Mouse (Mus musculus): Measurements from ENCODE around the gene Ghitm. TPM values are rescaled to one million over a fixed set of nuclear protein-coding genes. Genes with fewer than 3 reads are reported as not detected.

Gene Ghitm
- total RNA-seq (2014; fragmentation: Nextera tagmentation) (201 and 205 TPM in 2 replicates), total RNA-seq (2017) (173 and 188 TPM in 2 replicates), polyA plus RNA-seq (2012) (13.7 and 14.0 TPM in 2 replicates)

GRCm38 (mm10) chr14:37135127-37135593, at the start of gene Ghitm:
TSS of gene Ghitm (minus strand) at chr14:37135272.
- Histone ChIP-seq H3K27me3 (ENCODE audit: insufficient read depth, low read length) (no peaks in the 10 kb centered on the region), H3K36me3 (replicated peaks) (peaks cover 32% of the 10 kb centered on the region), H3K4me3 (ENCODE audit: low read depth, low read length) (peak within 1 kb of the TSS; percentile 83), H3K9me3 (replicated peaks) (no peaks in the 10 kb centered on the region), H3K4me1 (ENCODE audit: insufficient read depth, low read depth, low read length) (peaks cover 7% of the 10 kb centered on the region)
- peak; percentile 79 for DNase-seq (ENCODE audit: low spot score)
- no peak for TF ChIP-seq CTCF (IDR thresholded peaks at IDR 0.05; ENCODE audit: low read depth, low read length)
- no peak for TF ChIP-seq TAL1 (conservative IDR thresholded peaks at IDR 0.05; ENCODE audit: low read depth, low read length)
- no peak for TF ChIP-seq GATA1 (IDR thresholded peaks at IDR 0.05; ENCODE audit: borderline replicate concordance, low read length)
- TF ChIP-seq GATA2 (IDR thresholded peaks at IDR 0.05; ENCODE audit: borderline replicate concordance, low read depth, low read length) = no peak
- TF ChIP-seq POLR2AphosphoS5 (IDR thresholded peaks at IDR 0.05; ENCODE audit: insufficient replicate concordance, low read depth, low read length) = no peak
- peak; percentile 98 for ATAC-seq (ENCODE audit: extremely low read depth, insufficient number of reproducible peaks, low FRiP score, poor library complexity, severe bottlenecking)

GRCm38 (mm10) chr14:37184871-37185270, 49.8 kb upstream of the Ghitm start:
- TF ChIP-seq TAL1 (conservative IDR thresholded peaks at IDR 0.05; ENCODE audit: low read depth, low read length) (no peak), CTCF (IDR thresholded peaks at IDR 0.05; ENCODE audit: low read depth, low read length) (no peak), POLR2AphosphoS5 (IDR thresholded peaks at IDR 0.05; ENCODE audit: insufficient replicate concordance, low read depth, low read length) (no peak), GATA1 (IDR thresholded peaks at IDR 0.05; ENCODE audit: borderline replicate concordance, low read length) (no peak), GATA2 (IDR thresholded peaks at IDR 0.05; ENCODE audit: borderline replicate concordance, low read depth, low read length) (no peak)
- Histone ChIP-seq H3K36me3 (replicated peaks) (no peaks in the 10 kb centered on the region), H3K4me1 (ENCODE audit: insufficient read depth, low read depth, low read length) (no peaks in the 10 kb centered on the region), H3K27me3 (ENCODE audit: insufficient read depth, low read length) (no peaks in the 10 kb centered on the region), H3K9me3 (replicated peaks) (no peaks in the 10 kb centered on the region), H3K4me3 (ENCODE audit: low read depth, low read length) (no peak overlapping the region)
- DNase-seq (ENCODE audit: low spot score) (no peak), ATAC-seq (ENCODE audit: extremely low read depth, insufficient number of reproducible peaks, low FRiP score, poor library complexity, severe bottlenecking) (no peak)

- Histone ChIP-seq H3K4me3 (ENCODE audit: low read depth, low read length) (no peak overlapping the region), H3K27me3 (ENCODE audit: insufficient read depth, low read length) (no peaks in the 10 kb centered on the region), H3K4me1 (ENCODE audit: insufficient read depth, low read depth, low read length) (no peaks in the 10 kb centered on the region), H3K36me3 (replicated peaks) (no peaks in the 10 kb centered on the region), H3K9me3 (replicated peaks) (no peaks in the 10 kb centered on the region)
- no peak for DNase-seq (ENCODE audit: low spot score)
- no peak for ATAC-seq (ENCODE audit: extremely low read depth, insufficient number of reproducible peaks, low FRiP score, poor library complexity, severe bottlenecking)
- TF ChIP-seq GATA1 (IDR thresholded peaks at IDR 0.05; ENCODE audit: borderline replicate concordance, low read length) = no peak
- TF ChIP-seq POLR2AphosphoS5 (IDR thresholded peaks at IDR 0.05; ENCODE audit: insufficient replicate concordance, low read depth, low read length) = no peak
- TF ChIP-seq TAL1 (conservative IDR thresholded peaks at IDR 0.05; ENCODE audit: low read depth, low read length) = no peak
Measured at GRCm38 (mm10) chr14:37174484-37174883, 39.4 kb upstream of the Ghitm start.

- H3K27me3 ChIP-seq (ENCODE audit: insufficient read depth, low read length) = no peaks in the 10 kb centered on the region
- no peak for DNase-seq (ENCODE audit: low spot score)
- no peak overlapping the region for H3K4me3 ChIP-seq (ENCODE audit: low read depth, low read length)
- TF ChIP-seq CTCF (IDR thresholded peaks at IDR 0.05; ENCODE audit: low read depth, low read length) = no peak
- no peak for TF ChIP-seq GATA2 (IDR thresholded peaks at IDR 0.05; ENCODE audit: borderline replicate concordance, low read depth, low read length)
- no peak for TF ChIP-seq POLR2AphosphoS5 (IDR thresholded peaks at IDR 0.05; ENCODE audit: insufficient replicate concordance, low read depth, low read length)
- no peak for TF ChIP-seq GATA1 (IDR thresholded peaks at IDR 0.05; ENCODE audit: borderline replicate concordance, low read length)
- TF ChIP-seq TAL1 (conservative IDR thresholded peaks at IDR 0.05; ENCODE audit: low read depth, low read length) = no peak
- no peaks in the 10 kb centered on the region for H3K36me3 ChIP-seq (replicated peaks)
- H3K9me3 ChIP-seq (replicated peaks) = no peaks in the 10 kb centered on the region
- no peak for ATAC-seq (ENCODE audit: extremely low read depth, insufficient number of reproducible peaks, low FRiP score, poor library complexity, severe bottlenecking)
- no peaks in the 10 kb centered on the region for H3K4me1 ChIP-seq (ENCODE audit: insufficient read depth, low read depth, low read length)
Measured at GRCm38 (mm10) chr14:37165266-37165926, 30.3 kb upstream of the Ghitm start.

- H3K4me1 ChIP-seq (ENCODE audit: insufficient read depth, low read depth, low read length) = no peaks in the 10 kb centered on the region
- H3K9me3 ChIP-seq (replicated peaks) = no peaks in the 10 kb centered on the region
- no peak for TF ChIP-seq GATA1 (IDR thresholded peaks at IDR 0.05; ENCODE audit: borderline replicate concordance, low read length)
- no peak for TF ChIP-seq TAL1 (conservative IDR thresholded peaks at IDR 0.05; ENCODE audit: low read depth, low read length)
- no peak for TF ChIP-seq POLR2AphosphoS5 (IDR thresholded peaks at IDR 0.05; ENCODE audit: insufficient replicate concordance, low read depth, low read length)
- TF ChIP-seq CTCF (IDR thresholded peaks at IDR 0.05; ENCODE audit: low read depth, low read length) = no peak
- no peak for TF ChIP-seq GATA2 (IDR thresholded peaks at IDR 0.05; ENCODE audit: borderline replicate concordance, low read depth, low read length)
- ATAC-seq (ENCODE audit: extremely low read depth, insufficient number of reproducible peaks, low FRiP score, poor library complexity, severe bottlenecking) (no peak), DNase-seq (ENCODE audit: low spot score) (no peak)
- H3K27me3 ChIP-seq (ENCODE audit: insufficient read depth, low read length) = no peaks in the 10 kb centered on the region
- no peak overlapping the region for H3K4me3 ChIP-seq (ENCODE audit: low read depth, low read length)
- H3K36me3 ChIP-seq (replicated peaks) = no peaks in the 10 kb centered on the region
Measured at GRCm38 (mm10) chr14:37164392-37165032, 29.4 kb upstream of the Ghitm start.

GRCm38 (mm10) chr14:37163277-37163956, 28.3 kb upstream of the Ghitm start:
- DNase-seq (ENCODE audit: low spot score) = no peak

More at GRCm38 (mm10) chr14:37163277-37163956, 28.3 kb upstream of the Ghitm start:
- Histone ChIP-seq H3K27me3 (ENCODE audit: insufficient read depth, low read length) (no peaks in the 10 kb centered on the region), H3K4me3 (ENCODE audit: low read depth, low read length) (no peak overlapping the region), H3K36me3 (replicated peaks) (no peaks in the 10 kb centered on the region), H3K4me1 (ENCODE audit: insufficient read depth, low read depth, low read length) (no peaks in the 10 kb centered on the region), H3K9me3 (replicated peaks) (no peaks in the 10 kb centered on the region)
- TF ChIP-seq GATA1 (IDR thresholded peaks at IDR 0.05; ENCODE audit: borderline replicate concordance, low read length) (no peak), CTCF (IDR thresholded peaks at IDR 0.05; ENCODE audit: low read depth, low read length) (no peak), POLR2AphosphoS5 (IDR thresholded peaks at IDR 0.05; ENCODE audit: insufficient replicate concordance, low read depth, low read length) (no peak), TAL1 (conservative IDR thresholded peaks at IDR 0.05; ENCODE audit: low read depth, low read length) (no peak), GATA2 (IDR thresholded peaks at IDR 0.05; ENCODE audit: borderline replicate concordance, low read depth, low read length) (no peak)
- ATAC-seq (ENCODE audit: extremely low read depth, insufficient number of reproducible peaks, low FRiP score, poor library complexity, severe bottlenecking) = no peak
